Mouse (Mus musculus): ENCODE measurements around the gene Nagk.
"Not testable (repeated sequence)": the region's sequence is repeated elsewhere in the genome, so short reads cannot be mapped to it uniquely, and the experiment has no call there.

The Nagk gene

DNA sequence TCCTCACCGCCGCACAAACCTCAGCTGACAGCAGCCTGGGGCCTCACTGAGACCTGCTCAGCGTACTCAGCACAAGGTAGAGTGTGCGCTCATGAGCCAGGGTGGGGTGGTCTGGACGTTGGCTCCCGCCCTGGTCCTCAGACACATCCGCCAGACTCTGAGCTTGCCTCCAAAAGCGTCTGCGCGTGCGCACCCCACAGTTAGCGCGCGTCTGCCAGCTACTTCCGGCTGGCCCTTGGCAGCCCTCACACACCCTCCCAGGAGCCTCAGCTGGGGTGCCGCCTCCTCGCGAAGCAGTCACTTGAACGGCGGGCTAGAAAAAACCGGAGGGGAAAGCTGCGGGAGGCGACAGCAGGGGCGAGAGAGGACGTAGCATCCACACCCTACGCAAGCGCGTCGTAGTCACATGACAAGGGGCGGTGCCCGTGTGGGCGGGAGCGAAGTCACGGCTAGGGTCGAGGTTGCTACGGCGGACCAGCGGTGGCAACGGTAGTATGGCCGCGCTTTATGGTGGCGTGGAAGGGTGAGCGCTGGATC lies at the start of gene Nagk:
Gene Nagk, plus strand, starts transcription at position 223 of the 537 bp plus-strand sequence.
- peak; percentile 94 for DNase-seq

DNA sequence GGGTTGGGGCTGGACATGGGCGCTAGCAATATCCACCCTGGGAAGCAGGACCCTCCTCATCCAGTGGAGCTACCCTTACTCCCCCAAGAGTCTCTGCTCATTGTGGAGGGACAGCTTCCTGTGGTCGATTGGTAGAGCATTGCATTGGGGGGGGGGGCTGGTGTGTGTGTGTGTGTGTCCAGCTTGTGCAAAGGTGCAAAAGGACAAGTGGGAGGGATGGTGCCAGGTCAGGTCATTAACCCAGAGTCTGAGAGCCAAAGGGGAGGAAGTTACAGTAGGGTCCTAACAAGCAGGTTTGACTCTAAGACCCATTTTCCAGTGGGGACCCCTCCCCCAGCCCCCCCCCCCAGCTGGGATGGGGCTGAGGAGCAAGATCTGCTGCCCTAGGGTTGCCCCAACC lies 49.3 kb upstream of the Nagk start:
- DNase-seq: no peak

DNA sequence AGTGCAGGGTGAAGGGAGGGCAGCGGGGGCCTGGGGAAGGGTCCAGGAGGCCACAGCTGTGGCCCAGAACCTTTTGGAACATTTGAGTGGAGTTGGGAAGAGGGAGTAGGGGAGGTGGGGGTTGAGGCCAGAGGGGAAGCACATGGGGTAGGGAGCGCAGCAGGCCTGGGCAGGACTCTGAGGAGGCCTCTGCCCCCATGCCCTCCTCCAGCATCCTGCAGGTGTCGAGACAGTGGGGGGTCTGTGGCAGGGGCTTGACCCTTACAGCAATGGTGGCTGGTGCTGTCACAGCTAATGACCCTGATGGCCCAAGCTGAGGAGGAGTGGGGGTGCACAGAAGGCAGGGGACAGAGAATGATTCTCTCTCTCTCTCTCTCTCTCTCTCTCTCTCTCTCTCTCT lies 45.5 kb upstream of the Nagk start:
- no peak for DNase-seq

DNA sequence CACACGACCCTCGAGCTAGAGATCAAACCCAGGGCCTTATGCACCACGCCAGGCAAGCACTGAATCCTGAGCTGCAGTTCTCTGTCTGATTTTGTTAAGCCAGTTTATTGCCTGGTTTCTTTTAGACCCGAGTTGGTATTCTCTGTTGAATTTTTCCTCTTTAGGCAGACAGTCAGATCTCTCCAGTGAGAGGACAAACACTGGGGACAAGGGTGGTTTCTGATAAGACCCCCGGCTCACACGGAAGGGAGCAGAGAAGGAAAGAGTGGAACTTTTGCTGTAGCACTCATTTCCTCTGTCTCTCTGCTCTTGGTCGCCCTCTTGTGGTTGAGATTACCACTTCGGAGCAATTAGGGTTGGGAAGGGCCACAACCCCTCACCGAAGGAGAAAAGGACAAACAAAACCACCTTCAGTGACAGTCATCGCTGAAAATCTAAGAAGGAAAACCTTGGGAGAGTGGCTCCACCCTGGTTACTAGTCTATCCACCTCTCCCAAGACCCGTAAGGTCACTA lies 44.6 kb upstream of the Nagk start:
- peak; percentile 70 for DNase-seq

DNA sequence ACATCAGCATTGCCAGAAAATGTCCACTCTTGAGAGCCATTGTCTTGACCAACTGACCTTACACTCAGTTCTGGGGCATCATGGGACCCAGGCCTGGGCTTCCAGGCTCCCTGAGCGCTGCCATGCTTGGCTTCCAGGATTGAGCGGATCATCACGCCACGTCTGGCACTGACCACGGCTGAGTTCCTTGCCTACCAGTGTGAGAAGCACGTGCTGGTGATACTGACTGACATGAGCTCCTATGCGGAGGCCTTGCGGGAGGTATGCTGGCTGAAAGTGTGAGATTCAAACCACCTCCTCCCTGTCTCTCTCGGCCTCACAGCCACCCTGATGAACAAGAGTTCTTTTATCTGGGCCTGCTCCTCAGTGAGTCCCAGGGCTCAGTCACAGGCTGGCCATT lies 38.7 kb upstream of the Nagk start:
- no peak for DNase-seq

DNA sequence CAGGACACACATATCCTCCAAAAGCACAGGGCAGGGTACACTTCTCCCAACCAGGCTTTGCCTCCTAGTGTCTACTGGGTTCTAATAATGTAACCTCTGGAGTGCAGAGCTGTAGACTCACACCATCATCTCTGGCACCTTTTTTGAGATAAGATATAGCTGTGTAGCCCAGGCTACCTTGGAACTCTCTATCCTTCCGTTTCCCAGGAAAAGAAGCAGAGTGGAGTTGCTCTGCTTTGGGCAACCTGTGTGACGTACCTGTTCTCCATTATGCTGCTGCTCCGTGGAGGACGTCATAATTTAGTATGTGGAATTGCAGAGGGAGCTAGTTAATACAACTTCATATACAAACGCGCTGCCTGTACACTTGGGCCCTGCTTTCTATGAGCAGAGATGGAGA lies 32.4 kb upstream of the Nagk start, which contains the start of gene Ankrd53:
Gene Ankrd53, plus strand, starts transcription at position 301 of the 400 bp plus-strand sequence.
- no peak for DNase-seq

DNA sequence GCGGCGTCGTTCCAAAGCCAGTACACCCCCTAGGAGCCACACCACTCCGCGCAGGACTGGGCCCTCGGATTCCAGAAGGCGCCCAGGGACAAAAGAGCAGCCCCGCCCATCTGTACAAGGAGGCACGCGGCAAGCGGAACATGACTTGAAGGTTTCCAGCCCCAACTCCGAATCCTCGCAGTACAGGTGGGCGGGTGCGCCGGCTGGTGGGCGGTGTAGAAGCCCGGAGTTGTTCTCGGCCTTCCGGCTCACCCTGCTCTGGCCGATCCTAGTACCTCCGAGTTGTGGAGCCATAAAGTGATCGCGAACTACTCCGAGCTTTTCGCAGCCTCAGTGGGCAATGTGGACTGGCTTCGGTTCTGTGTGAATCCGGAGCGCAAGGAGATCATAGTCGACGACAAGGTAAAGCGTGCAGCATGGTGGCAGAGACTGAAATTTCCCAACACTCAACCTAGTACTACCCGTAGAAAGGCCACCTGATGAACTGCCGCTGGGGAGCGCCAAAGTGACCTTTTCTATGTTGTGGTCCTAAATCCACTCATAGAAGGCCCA lies 31.8 kb upstream of the Nagk start:
- no peak for DNase-seq

DNA sequence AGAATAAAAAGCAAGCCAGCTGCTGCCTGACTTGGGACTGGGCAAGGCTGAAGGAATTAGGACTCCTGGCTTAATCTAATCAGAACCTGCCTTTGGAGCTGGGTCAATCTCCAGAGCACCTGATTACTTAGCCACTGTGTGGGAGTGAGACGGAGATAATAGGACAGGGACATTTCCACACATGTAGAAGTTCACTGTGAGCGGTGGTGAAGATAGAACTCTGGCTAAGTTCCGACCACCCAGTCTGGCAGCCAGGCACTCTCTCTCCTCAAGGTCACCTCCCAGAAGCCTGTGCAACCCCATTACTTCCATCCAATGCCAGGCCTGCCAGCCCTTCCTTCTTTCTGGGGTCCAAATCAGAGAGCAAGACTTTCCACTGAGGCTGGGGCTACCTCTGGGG lies 27.8 kb upstream of the Nagk start:
- no peak for DNase-seq

DNA sequence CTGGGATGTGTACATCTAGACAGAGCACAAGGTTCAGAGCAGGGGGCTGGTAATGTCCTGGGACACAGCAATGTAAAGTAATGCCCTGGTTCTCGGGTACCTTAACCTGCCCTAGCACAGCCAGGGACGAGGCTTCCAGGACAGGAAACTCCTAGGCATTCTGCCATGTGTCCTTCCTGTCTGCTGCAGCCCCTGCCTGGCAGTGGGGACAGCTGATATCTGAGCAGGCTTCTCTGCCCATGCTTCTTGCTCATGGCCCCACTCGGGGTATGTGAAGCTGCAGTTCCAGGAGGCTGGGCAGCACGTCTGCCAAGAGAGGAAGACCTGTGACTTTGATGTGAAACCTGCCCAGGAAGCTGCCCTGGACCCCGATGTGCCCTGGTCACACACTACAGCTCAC lies 26.3 kb upstream of the Nagk start:
- no peak for DNase-seq

DNA sequence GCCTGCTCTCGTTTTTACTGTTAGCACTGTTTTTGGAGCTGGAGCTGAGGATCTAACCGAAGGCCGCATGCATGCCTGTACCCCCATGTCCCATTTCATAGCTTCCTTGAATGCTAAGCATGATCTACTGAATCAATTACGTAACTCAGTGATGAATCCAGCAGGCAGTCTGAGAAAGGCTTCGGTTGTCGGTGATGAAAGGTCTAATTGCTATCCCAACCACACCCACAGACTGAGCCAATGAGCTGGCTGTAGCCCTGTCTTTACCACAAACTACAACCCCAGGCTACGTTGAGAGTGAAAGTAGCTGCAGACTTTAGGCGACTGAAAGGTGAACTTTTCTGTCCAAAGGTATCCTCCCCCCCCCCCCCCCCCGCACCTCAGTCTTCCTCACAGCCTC lies 20.7 kb upstream of the Nagk start:
- no peak for DNase-seq

DNA sequence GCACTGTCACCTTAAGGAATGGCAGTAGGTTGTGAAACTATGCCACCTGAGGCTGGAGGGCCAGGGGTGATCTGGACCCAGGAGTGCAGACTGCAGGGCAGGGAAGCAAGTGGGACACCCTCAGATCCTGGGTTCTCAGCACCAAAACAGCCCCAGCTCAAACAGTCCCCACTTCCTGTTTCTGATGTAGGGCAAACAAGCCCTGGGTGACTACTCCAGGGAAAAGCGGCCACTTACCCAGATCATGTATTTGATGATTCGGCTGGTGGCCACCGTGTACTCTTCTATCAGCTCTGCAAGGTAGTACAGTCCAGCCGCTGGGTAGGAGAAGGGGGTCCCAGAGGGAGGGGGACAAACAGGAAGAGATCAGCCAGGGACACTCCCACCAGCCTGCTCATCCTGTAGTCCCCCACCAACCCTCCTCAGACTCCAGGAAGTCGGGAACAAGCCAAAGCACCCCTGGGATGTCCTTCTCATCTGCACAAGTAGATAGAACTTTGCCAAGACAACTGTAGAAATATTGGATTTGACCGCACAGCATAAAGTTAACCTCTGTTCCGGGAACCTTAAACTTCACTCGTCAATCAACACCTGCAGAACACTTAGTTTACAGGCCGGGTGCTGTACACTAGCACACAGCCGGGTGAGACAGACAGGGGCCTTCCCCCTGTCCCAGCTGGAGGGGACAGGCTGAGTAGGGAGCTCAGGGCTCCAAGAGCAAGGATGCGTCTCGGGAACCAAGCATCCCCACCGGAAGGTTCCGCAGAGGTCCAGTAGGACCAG lies 19.8 kb upstream of the Nagk start:
- DNase-seq: peak; percentile 10

DNA sequence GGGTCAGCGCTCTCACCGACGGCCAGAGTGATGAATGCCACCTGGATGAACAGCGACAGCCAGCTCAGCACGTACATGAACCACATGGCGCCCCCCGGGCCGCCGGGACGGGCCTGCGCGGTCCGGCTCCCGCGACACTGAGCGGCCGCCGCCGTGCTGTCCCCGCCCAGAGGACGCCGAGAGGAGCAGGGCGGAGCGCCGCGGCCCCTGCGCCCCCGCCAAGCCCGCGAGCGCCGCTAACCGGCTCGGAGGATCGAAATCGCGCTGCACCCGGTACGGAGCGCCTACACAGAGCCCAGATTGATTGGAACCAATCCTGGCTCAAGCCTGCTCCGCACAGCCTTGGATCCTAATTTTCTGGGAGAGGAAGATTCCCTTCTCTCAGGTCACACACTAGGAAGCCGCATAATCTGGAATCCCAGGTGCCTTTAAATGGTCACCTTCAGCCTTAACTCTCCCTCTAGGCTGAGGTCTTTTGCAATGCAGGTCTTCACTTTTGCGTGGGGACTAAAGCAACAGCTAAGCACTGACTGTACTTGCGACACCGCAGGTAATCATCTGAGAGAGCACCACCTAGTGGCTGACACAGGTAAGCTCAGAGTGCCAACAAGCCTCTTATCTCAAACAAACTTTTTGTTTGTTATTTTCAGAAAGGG lies 19.0 kb upstream of the Nagk start, which contains the start of gene Tex261:
Gene Tex261, minus strand, starts transcription at position 176 of the 656 bp plus-strand sequence.
- peak; percentile 91 for DNase-seq

DNA sequence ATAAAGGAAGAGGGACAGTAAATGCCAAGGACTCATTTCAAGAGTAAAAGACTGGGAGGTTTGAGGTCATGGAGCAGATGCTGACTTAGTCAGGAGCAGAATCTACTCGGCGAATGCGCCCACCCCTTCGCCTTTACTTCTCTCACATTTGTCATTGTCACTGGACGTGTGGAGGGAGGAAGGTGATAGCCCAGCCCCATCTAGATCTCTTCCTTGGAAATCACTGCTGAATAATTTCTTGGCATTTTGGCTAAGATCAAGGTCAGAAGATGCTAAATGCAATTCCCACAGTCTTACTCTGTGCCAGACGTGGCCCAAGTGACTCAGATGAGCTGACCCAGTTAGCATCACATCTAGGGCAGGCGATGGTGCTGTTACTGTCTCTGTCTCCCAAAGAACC lies 16.5 kb upstream of the Nagk start:
- DNase-seq: no peak

DNA sequence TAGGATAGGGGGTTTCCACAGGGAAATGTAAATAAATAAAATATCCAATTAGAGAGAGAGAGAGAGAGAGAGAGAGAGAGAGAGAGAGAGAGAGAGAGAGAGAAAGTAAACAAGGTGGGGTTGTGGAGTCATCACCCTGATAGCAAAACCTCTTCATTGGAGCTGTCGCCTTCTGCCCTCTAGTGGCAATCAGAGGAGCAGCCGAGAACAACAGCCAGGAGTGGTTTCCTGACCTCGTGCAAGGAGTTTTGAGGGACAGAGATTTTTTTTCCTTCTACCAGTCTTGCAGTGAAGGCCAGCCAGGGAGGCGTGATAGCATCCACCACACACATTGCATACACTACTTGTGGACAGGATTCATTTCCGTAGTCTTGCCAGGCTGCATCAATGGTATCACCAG lies 15.8 kb upstream of the Nagk start:
- DNase-seq: peak; percentile 18

DNA sequence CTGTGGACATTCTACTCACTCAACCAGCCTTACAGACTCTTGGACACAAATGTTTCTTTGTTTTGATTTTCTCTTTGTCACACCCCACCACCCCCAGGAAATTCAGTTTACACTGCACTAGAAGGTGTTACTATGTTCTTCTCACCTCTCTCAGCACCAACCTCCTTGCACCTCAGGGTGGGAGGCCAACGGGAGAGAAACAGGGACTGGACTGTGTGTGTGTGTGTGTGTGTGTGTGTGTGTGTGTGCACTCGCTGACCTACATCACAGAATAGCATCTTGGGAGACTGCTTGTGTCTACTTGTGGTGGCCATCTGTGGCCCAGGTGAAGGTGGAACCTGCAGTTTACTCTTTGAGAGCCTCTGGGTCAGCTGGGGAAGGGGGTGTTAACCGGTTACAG lies 8.4 kb upstream of the Nagk start:
- no peak for DNase-seq

DNA sequence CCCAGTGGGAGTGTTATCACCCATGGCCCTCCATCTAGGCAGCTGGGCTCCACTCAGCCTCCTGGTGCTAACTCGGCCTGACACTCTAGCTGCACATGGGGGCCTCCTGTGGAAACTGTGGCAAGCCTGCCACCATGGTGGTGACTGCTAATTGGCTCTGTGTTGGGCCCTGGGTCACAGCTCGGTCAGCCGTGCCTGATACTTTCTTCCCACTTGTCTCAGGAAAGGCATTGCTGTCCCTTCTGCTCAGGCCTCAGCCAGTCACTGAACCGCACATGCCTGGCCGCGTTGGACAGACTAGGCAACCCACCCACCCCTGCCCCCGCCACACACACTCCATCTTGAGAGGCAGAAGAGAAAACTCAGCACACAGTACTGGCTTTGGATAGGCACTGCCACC lies 6.2 kb upstream of the Nagk start:
- DNase-seq: no peak

DNA sequence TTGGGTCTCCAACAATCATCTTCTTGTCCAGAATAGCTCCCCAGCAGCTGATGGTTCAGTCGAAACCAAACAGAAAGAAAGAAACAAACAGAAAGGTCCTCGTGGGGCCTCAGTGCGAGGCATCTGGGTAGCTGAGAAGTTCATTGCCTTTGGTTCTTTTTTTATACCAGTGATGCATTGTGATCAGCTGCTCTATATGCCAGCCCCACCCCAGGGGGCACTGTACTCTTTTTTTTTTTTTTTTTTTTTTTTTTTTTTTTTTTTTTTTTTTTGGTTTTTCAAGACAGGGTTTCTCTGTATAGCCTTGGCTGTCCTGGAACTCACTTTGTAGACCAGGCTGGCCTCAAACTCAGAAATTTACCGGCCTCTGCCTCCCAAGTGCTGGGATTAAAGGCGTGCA lies 4.2 kb upstream of the Nagk start:
- not testable (repeated sequence) for DNase-seq

DNA sequence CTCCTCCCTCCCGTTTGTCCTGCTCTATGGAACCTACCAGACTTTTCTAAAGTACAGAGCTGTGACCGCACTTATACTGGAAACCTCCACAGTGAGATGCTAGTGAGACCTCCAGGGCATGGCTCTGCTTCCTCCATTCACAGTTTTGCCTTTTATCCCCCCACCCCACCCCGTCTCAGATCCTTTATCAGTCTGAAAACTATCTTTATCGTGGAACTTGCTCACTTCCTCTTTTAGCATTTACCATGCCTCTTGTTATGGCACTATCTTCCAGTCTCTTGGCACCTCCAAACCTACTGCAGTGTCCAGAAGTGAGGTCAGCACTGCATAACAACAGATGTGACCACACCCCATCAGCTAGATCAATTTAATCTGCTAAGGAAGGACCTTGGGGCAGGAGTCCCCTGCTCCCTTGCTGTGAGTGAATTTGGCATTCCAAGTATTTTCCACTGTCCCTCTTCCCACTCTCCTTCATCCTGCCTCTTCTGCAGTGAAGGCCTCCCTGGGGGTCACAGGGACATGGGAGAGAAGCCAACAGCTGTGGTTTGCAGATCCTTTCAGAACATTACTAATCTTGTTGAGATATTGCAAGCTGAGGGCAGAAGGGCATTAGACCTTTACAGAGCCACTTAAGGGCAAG lies 3.4 kb upstream of the Nagk start:
- peak; percentile 0 for DNase-seq

DNA sequence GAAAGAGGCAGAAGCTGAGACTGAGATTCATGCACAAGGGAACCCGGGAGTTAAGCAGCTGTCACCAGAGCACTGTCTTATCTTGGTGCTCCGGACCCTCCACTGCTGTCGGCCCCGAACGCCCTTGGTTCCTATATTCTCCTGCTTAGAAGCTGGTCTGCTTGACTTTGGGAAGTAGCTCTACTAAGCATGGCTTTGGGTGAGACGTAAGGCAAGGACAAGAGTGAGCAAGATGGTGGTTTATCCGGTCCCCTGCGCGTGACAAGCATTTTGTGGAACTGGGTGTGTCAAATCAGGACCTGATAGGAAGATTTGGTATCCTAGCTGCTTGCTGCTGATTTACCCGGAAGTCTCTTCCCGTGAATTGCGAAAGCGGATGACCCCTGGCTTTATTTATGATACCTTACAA lies 714 bp downstream of the Nagk start:
- DNase-seq: peak; percentile 35

DNA sequence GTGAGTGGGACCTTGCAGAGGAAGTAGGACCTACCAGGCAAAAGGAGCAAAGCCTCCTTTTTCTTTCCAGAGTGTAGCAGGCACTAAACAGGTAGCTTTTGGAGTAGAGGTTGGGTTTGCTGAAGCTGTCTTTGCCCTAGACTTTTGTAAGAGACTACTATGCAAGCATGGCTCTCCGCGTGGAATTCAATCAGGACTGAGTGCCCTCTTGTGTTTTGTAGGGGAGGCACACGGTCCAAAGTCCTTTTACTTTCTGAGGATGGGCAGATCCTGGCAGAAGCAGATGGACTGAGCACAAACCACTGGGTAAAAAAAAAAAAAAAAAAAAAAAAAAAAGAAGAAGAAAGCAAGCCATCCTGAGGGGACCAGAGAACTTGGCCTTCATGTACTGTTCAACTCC lies 1.9 kb downstream of the Nagk start:
- no peak for DNase-seq

DNA sequence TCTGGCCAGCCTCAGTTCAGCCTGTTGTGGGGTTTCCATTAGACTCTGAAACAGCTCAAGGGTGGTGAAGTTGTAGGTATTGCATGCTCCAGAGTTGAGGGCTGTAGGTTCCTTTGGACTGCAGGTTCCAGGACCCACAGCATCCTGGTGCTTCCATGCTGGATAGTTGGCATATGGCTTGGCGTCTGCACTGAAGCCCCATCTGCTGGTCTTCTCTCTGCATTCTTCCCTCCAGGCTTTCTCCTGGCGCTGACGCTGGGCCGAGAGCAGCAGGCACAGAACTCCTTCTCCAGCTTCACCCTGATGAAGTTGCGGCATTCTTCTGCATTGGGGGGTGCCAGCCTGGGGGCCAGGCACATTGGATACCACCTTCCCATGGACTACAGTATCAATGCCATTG lies 7.3 kb downstream of the Nagk start:
- DNase-seq: no peak

DNA sequence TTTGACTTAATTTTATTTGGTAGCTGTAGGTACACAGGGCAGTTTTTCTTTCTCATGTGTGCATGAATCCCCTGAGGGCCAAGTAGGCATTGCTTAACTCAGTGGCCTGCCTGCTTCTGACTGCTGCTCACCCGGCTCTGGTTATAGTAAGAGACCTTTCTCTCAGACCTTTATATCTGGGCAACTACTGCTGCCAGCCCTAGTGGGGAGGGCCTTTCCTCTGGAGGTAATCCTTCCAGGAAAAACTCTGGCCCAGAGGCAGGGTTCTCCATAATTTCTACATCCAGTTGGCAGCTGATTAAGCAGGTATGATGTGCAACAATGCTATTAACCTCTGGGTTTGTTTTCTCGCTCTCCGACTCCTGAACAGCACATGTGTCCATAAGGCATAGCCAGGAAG lies 8.1 kb downstream of the Nagk start:
- no peak for DNase-seq

DNA sequence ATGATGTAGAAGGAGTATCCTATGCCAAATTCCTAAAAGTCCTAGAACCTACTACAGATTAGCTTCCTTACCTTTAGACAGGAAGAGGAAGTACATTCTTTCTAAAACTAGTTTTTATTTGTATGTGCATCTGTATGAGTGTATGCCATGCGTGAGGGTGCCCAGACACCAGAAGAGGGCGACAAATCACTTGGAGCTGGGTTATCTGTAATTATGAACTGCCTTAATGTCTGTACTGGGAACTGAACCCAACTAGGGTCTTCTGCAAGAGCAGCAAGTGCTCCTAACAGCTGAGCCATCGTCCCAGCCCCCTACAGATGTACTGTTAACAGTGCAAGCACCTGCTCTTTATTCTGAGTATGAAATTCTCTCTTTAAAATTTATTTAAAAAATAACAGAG lies 21.0 kb downstream of the Nagk start:
- no peak for DNase-seq
